Mouse (Mus musculus): ENCODE data around the gene Fut7. TPM values are rescaled to one million over a fixed set of nuclear protein-coding genes. Genes with fewer than 3 reads are reported as not detected.

Gene Fut7
- polyA plus RNA-seq, 1 experiment: 0.57 TPM

- peak; percentile 83 for DNase-seq (ENCODE audit: low read depth)
- peak; percentile 83 for TF ChIP-seq CTCF (IDR thresholded peaks at IDR 0.05; ENCODE audit: borderline replicate concordance, extremely low read depth, insufficient read depth, insufficient read length)
- no peak for TF ChIP-seq POLR2A (IDR thresholded peaks at IDR 0.05; ENCODE audit: borderline replicate concordance, extremely low read depth, insufficient read depth, insufficient read length, poor library complexity, severe bottlenecking)
Observed at GRCm38 (mm10) chr2:25426721-25427191, 3.7 kb downstream of the Fut7 start.

DNA sequence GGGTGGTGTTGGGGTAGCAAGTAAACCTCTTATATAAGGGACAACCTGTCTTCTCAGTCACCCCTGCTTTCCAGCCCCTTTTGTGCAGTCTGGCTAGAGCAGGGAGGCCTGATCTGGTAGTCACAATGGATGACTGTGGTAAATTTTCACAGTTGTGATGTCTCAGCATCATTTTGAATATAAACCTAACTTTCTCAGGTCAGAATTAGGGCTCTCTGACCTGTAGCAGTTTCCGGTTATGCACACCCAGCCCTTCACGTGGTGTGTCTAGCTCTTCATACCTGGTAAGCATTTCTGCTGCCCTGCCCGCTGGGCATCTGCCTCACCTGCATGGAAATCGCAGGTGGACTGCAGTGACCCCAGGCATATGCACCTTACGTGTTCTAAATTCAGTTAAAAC lies 4.2 kb downstream of the Fut7 start:
- no peak for TF ChIP-seq POLR2A (IDR thresholded peaks at IDR 0.05; ENCODE audit: borderline replicate concordance, extremely low read depth, insufficient read depth, insufficient read length, poor library complexity, severe bottlenecking)
- no peak for TF ChIP-seq CTCF (IDR thresholded peaks at IDR 0.05; ENCODE audit: borderline replicate concordance, extremely low read depth, insufficient read depth, insufficient read length)
- no peak for DNase-seq (ENCODE audit: low read depth)

DNA sequence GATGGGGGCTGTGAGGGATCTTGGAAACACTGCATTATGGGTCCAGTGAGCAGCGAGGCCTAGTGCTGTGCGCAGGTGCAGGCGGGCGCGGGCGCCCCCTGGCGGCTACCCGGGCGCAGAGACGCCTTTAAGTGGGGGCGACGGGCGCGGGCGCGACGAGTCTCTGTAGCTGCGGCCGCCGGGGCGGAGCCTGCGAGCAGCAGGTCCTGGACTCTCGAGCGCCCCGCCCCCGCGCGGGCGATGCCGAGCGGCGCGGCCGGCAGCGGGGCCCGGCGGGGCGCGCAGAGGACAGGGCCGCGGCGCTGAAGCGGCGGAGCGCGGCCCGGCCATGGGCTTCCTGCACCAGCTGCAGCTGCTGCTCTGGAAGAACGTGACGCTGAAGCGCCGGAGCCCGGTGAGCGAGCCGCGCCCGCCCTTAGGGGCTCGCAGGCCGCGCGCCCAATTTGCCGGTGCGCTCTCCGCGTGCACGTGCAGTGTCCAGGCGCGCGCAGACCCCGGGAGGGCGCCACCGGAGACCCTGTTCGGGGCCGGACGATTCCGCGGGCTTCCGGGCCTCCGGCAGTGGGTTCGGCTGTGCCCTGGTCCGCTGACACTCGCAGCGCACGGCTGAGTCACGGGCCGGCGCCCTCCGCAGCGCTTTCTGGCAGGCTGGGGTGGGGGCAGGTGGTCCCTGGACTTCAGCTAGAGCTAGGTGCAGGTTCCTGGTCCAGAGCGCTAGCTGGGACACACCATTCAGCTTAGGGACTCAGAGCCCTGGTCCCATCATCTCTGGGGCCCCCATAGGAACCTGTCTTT lies 5.6 kb downstream of the Fut7 start, which contains the start of gene Abca2:
Abca2 (plus strand) TSS at position 262 of the 795 bp plus-strand sequence.
- peak; percentile 97 for DNase-seq (ENCODE audit: low read depth)
- TF ChIP-seq CTCF (IDR thresholded peaks at IDR 0.05; ENCODE audit: borderline replicate concordance, extremely low read depth, insufficient read depth, insufficient read length): peak; percentile 95
- peak; percentile 79 for TF ChIP-seq POLR2A (IDR thresholded peaks at IDR 0.05; ENCODE audit: borderline replicate concordance, extremely low read depth, insufficient read depth, insufficient read length, poor library complexity, severe bottlenecking)

DNA sequence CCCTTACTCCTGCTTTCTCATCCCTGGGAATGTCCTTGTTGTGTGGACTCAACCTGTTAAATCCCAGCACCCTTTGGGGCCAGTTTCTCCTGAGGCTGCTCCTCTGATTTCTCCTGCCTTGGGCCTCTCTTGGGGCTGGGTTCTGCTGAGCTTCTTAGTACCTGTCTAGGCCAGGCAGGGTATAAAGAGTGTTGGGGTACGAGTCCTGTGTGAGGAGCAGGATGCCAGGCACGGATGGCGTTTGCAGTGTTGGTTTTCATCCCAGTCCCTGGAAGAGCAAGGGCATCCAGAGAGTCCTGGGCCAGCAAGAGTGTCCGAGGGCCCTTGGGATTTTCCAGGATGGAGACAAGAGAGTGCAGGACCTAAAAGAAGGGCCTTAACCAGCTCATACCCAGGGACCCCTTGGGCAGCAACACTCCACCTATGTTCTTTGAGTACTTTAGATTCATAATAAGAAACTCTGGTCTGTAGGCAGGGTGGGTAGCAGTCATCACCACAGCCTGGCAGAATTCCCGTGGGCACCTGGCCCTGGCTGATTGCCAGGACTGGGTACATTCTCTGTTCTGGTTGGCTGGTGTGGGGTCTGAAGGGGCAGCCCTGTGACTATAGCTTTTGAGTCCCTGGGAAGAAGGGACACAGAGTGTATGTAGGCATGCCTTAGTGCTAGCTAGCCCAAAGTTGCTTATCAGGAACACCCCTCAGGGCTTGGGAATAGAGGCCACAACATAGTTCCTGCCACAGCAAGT lies 6.5 kb downstream of the Fut7 start:
- TF ChIP-seq POLR2A (IDR thresholded peaks at IDR 0.05; ENCODE audit: borderline replicate concordance, extremely low read depth, insufficient read depth, insufficient read length, poor library complexity, severe bottlenecking): no peak
- TF ChIP-seq CTCF (IDR thresholded peaks at IDR 0.05; ENCODE audit: borderline replicate concordance, extremely low read depth, insufficient read depth, insufficient read length): no peak
- peak; percentile 18 for DNase-seq (ENCODE audit: low read depth)

GRCm38 (mm10) chr2:25430395-25431233 lies 7.5 kb downstream of the Fut7 start:
- peak; percentile 29 for DNase-seq (ENCODE audit: low read depth)
- TF ChIP-seq CTCF (IDR thresholded peaks at IDR 0.05; ENCODE audit: borderline replicate concordance, extremely low read depth, insufficient read depth, insufficient read length): no peak
- TF ChIP-seq POLR2A (IDR thresholded peaks at IDR 0.05; ENCODE audit: borderline replicate concordance, extremely low read depth, insufficient read depth, insufficient read length, poor library complexity, severe bottlenecking): no peak

- TF ChIP-seq CTCF (IDR thresholded peaks at IDR 0.05; ENCODE audit: borderline replicate concordance, extremely low read depth, insufficient read depth, insufficient read length): no peak
- no peak for TF ChIP-seq POLR2A (IDR thresholded peaks at IDR 0.05; ENCODE audit: borderline replicate concordance, extremely low read depth, insufficient read depth, insufficient read length, poor library complexity, severe bottlenecking)
- DNase-seq (ENCODE audit: low read depth): no peak
Observed at GRCm38 (mm10) chr2:25431308-25431855, 8.3 kb downstream of the Fut7 start.

DNA sequence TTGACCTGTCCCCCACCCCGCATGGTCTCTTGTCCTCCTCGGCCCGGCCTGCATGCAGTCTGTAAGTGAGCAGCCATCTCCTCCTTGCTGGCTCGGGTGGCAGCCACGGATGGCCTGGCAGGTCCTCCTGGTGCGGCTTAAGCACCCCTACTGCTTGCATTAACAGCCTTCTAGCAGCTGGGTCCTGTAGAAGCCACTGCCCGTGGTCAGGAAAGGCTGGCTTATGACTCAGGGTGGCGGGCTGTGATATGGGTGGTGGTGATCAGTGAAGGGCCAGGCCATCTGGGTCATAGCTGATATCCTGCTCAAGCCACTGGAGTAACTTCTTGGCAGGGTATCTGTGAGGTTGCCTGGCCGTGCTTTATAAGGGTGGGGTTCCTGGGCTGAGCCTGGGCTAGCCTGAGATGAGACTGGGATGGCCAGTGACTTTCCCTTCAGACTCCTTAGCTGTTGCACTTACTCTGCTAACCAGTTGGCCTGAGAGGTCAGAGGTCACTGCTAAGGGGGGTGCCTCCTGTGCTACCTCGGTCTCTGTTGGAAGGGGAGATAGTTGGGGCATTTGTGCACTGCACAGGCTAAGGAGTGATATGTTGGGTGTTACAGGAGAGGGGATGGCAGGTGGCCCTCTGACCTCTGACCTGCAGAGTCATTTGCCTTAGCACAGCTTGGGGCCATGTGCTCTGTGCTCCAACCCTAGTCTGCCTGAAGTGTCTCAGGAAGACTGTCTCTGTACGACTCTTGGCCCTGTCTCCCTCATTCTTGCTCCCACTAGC lies 9.4 kb downstream of the Fut7 start:
- no peak for TF ChIP-seq POLR2A (IDR thresholded peaks at IDR 0.05; ENCODE audit: borderline replicate concordance, extremely low read depth, insufficient read depth, insufficient read length, poor library complexity, severe bottlenecking)
- no peak for TF ChIP-seq CTCF (IDR thresholded peaks at IDR 0.05; ENCODE audit: borderline replicate concordance, extremely low read depth, insufficient read depth, insufficient read length)
- DNase-seq (ENCODE audit: low read depth): no peak

- no peak for TF ChIP-seq POLR2A (IDR thresholded peaks at IDR 0.05; ENCODE audit: borderline replicate concordance, extremely low read depth, insufficient read depth, insufficient read length, poor library complexity, severe bottlenecking)
- TF ChIP-seq CTCF (IDR thresholded peaks at IDR 0.05; ENCODE audit: borderline replicate concordance, extremely low read depth, insufficient read depth, insufficient read length): no peak
- no peak for DNase-seq (ENCODE audit: low read depth)
Observed at GRCm38 (mm10) chr2:25433101-25433500, 10.0 kb downstream of the Fut7 start.

- TF ChIP-seq POLR2A (IDR thresholded peaks at IDR 0.05; ENCODE audit: borderline replicate concordance, extremely low read depth, insufficient read depth, insufficient read length, poor library complexity, severe bottlenecking) (no peak), CTCF (IDR thresholded peaks at IDR 0.05; ENCODE audit: borderline replicate concordance, extremely low read depth, insufficient read depth, insufficient read length) (no peak)
- no peak for DNase-seq (ENCODE audit: low read depth)
Observed at GRCm38 (mm10) chr2:25434292-25434691, 11.2 kb downstream of the Fut7 start.

DNA sequence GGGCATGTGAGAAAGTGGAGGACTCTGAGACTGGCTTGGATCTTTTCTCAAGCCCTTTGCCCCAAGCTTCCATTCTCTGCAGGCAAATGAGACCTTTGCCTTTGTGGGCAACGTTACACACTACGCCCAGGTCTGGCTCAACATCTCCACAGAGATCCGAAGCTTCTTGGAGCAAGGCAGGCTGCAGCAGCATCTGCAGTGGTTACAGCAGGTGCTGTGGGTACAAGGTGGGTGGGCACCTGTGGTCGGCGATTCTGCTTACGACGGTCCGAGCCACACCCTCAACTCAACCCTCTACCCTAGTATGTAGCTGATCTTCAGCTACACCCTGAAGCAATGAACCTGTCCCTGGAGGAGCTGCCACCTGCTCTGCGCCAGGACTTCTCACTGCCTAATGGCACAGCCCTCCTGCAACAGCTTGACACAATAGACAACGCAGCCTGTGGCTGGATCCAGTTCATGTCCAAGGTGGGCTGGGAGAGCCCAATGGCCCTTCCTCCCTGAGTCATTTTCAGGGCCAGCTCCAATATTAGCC lies 13.3 kb downstream of the Fut7 start:
- TF ChIP-seq POLR2A (IDR thresholded peaks at IDR 0.05; ENCODE audit: borderline replicate concordance, extremely low read depth, insufficient read depth, insufficient read length, poor library complexity, severe bottlenecking) (no peak), CTCF (IDR thresholded peaks at IDR 0.05; ENCODE audit: borderline replicate concordance, extremely low read depth, insufficient read depth, insufficient read length) (no peak)
- DNase-seq (ENCODE audit: low read depth): no peak
